Mouse (Mus musculus): ENCODE results near the gene Nudt15. TPM values are rescaled to one million over a fixed set of nuclear protein-coding genes. Genes with fewer than 3 reads are reported as not detected.

Gene Nudt15
- polyA plus RNA-seq, 2 experiments = 1.4 to 2.9 TPM

DNA sequence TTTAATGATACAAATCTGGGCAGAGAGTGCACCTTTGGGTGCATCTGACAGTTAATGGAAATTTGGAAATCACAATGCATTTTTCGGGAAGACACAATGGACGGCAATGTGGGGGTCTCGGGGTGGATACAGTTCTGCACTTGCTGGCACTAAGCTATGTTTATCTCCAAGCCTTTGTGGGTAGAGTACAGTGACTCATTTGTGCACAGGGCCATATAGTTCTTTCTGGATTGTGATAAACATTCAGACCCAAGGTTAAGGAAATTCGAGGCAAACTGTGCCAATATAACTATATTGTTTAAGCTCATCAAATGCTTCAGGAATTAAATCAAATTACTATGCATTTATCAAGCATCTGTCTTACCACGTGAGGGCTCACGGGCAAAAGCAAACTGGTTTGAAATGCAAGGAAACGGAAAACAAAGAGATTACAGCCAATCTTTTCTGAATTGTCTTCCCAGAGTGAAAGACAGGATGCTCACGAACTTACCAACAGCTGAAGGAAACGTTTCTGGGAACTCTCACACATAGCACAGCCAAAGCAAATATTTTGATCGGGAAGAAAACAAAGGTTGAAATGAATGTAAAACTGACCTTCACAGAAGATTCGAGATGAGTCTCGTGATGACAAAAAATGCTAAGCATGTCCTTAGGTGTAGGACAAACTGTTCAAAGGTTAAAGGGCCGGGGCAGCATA is 44.7 kb downstream of the Nudt15 start:
- no peak for TF ChIP-seq EP300 (IDR thresholded peaks at IDR 0.05; ENCODE audit: low read depth)
- no peak for TF ChIP-seq CTCF (IDR thresholded peaks at IDR 0.05; ENCODE audit: low read depth)
- no peak overlapping the region for H3K4me3 ChIP-seq (ENCODE audit: insufficient read depth in 1 of 2, low read depth in 2 of 2, low read length in 2 of 2)
- H3K9ac ChIP-seq (replicated peaks) = no peak overlapping the region
- H3K27ac ChIP-seq = no peak overlapping the region
- H3K27me3 ChIP-seq (ENCODE audit: control insufficient read depth, insufficient read depth, low read length) = no peaks in the 10 kb centered on the region
- H3K36me3 ChIP-seq (replicated peaks; ENCODE audit: control insufficient read depth, insufficient read depth, low read depth) = no peaks in the 10 kb centered on the region
- WGBS (ENCODE audit: insufficient replicate concordance) = 38% methylated on average over 13 of the region's 13 CpGs
- H3K4me2 ChIP-seq (ENCODE audit: low read depth) = no peak overlapping the region
- H3K9me3 ChIP-seq (ENCODE audit: control insufficient read depth, low read length) = no peaks in the 10 kb centered on the region
- ATAC-seq (ENCODE audit: insufficient read depth) = no peak
- peaks cover 0 to 12% of the 10 kb centered on the region in 2 experiments; a peak in 2 of 4 replicates for H3K4me1 ChIP-seq (replicated peaks; ENCODE audit: control insufficient read depth in 2 of 2, insufficient read depth in 2 of 2, low read length in 1 of 2)
- DNase-seq (ENCODE audit: low read depth in 3 of 3, low spot score in 3 of 3) = no peak

- no peaks in the 10 kb centered on the region for H3K36me3 ChIP-seq (replicated peaks; ENCODE audit: control insufficient read depth, insufficient read depth, low read depth)
- no peak overlapping the region for H3K27ac ChIP-seq
- no peak for ATAC-seq (ENCODE audit: insufficient read depth)
- no peak for DNase-seq (ENCODE audit: low read depth in 3 of 3, low spot score in 3 of 3)
- TF ChIP-seq EP300 (IDR thresholded peaks at IDR 0.05; ENCODE audit: low read depth) = no peak
- TF ChIP-seq CTCF (IDR thresholded peaks at IDR 0.05; ENCODE audit: low read depth) = no peak
- H3K4me1 ChIP-seq (replicated peaks; ENCODE audit: control insufficient read depth in 2 of 2, insufficient read depth in 2 of 2, low read length in 1 of 2) = peaks cover 0 to 8% of the 10 kb centered on the region in 2 experiments; a peak in 1 of 4 replicates
- no peak overlapping the region for H3K9ac ChIP-seq (replicated peaks)
- H3K9me3 ChIP-seq (ENCODE audit: control insufficient read depth, low read length) = no peaks in the 10 kb centered on the region
- H3K27me3 ChIP-seq (ENCODE audit: control insufficient read depth, insufficient read depth, low read length) = no peaks in the 10 kb centered on the region
- H3K4me2 ChIP-seq (ENCODE audit: low read depth) = no peak overlapping the region
- WGBS (ENCODE audit: insufficient replicate concordance) = 40% methylated on average over 7 of the region's 7 CpGs
- no peak overlapping the region for H3K4me3 ChIP-seq (ENCODE audit: insufficient read depth in 1 of 2, low read depth in 2 of 2, low read length in 2 of 2)
Observed at GRCm38 (mm10) chr14:73502591-73503184, 45.4 kb downstream of the Nudt15 start.

DNA sequence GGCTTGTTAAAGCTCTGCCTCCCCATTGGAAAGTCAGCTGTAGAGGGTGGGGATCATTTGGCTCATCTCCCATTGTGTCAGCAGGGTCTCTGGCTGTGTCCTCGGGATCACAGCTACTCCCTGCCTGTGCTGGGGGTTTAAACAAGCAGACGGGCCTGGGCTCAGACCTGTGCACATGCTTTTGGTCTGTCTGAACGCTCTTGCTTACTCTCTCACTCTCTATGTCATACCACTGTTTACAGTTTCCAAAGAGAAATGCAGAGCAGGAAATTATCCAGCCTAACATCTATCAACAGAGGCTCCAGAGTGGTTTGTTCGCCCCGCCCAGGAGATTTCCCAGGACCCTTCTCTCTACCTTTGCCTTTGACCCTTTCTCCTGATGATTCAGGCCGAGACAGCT is 46.3 kb downstream of the Nudt15 start:
- DNase-seq (ENCODE audit: low read depth in 3 of 3, low spot score in 3 of 3) = no peak
- Histone ChIP-seq H3K4me2 (ENCODE audit: low read depth) (no peak overlapping the region), H3K27ac (no peak overlapping the region), H3K36me3 (replicated peaks; ENCODE audit: control insufficient read depth, insufficient read depth, low read depth) (no peaks in the 10 kb centered on the region), H3K4me3 (ENCODE audit: insufficient read depth in 1 of 2, low read depth in 2 of 2, low read length in 2 of 2) (no peak overlapping the region), H3K27me3 (ENCODE audit: control insufficient read depth, insufficient read depth, low read length) (no peaks in the 10 kb centered on the region), H3K9me3 (ENCODE audit: control insufficient read depth, low read length) (no peaks in the 10 kb centered on the region), H3K9ac (replicated peaks) (no peak overlapping the region), H3K4me1 (replicated peaks; ENCODE audit: control insufficient read depth in 2 of 2, insufficient read depth in 2 of 2, low read length in 1 of 2) (0 out of 4 replicates have a peak, but pooled peaks cover 0 to 6% of the 10 kb centered on the region in 2 experiments)
- WGBS (ENCODE audit: insufficient replicate concordance) = 54% methylated on average over 6 of the region's 6 CpGs
- ATAC-seq (ENCODE audit: insufficient read depth) = no peak
- TF ChIP-seq EP300 (IDR thresholded peaks at IDR 0.05; ENCODE audit: low read depth) (no peak), CTCF (IDR thresholded peaks at IDR 0.05; ENCODE audit: low read depth) (no peak)

DNA sequence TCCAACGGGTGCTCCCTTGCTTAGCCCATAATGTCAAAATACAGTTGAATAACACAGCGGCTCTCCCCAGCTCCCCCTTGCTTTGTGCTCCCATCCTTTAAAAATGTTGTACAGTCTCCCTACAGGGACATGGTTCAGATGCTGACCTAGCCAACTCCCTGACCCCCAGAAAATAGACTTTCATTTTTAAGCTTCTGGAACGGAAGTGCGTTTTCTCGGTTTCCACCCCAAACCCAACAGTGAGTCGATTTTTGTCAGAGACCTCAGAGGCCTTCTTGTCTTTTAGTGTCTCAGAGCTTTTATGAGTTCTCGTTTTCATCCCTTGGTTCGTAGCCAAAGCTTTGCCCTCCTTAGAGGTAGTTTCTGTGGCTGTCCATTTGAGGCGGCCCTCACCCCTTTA is 46.8 kb downstream of the Nudt15 start:
- Histone ChIP-seq H3K4me2 (ENCODE audit: low read depth) (no peak overlapping the region), H3K27ac (no peak overlapping the region), H3K27me3 (ENCODE audit: control insufficient read depth, insufficient read depth, low read length) (no peaks in the 10 kb centered on the region), H3K9me3 (ENCODE audit: control insufficient read depth, low read length) (no peaks in the 10 kb centered on the region), H3K36me3 (replicated peaks; ENCODE audit: control insufficient read depth, insufficient read depth, low read depth) (no peaks in the 10 kb centered on the region), H3K4me3 (ENCODE audit: insufficient read depth in 1 of 2, low read depth in 2 of 2, low read length in 2 of 2) (no peak overlapping the region), H3K9ac (replicated peaks) (no peak overlapping the region), H3K4me1 (replicated peaks; ENCODE audit: control insufficient read depth in 2 of 2, insufficient read depth in 2 of 2, low read length in 1 of 2) (0 out of 4 replicates have a peak, but pooled peaks cover 0 to 4% of the 10 kb centered on the region in 2 experiments)
- no peak for ATAC-seq (ENCODE audit: insufficient read depth)
- TF ChIP-seq EP300 (IDR thresholded peaks at IDR 0.05; ENCODE audit: low read depth) = no peak
- TF ChIP-seq CTCF (IDR thresholded peaks at IDR 0.05; ENCODE audit: low read depth) = no peak
- WGBS (ENCODE audit: insufficient replicate concordance) = 72% methylated on average over 9 of the region's 9 CpGs
- no peak for DNase-seq (ENCODE audit: low read depth in 3 of 3, low spot score in 3 of 3)

DNA sequence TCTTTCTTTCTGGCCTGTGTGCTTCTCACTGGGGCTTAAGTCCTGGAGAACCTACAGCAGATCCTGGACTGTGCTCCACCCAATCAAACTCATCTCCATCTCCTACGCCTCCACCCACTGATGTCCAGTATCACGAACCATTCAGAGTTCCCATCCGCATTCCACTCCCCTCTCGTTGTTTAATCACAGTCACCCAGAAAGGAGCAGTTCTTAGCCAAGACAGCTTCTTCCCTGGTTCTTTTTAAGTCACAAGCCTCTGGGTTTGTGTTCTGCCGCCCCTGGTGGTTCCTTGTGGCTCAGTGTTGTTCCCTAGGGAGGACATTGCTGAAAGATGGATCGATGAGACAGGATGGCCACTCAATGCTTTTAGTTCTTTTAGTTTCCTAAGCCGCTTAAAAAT is 52.3 kb downstream of the Nudt15 start:
- Histone ChIP-seq H3K4me2 (ENCODE audit: low read depth) (no peak overlapping the region), H3K9me3 (ENCODE audit: control insufficient read depth, low read length) (no peaks in the 10 kb centered on the region), H3K27ac (no peak overlapping the region), H3K4me3 (ENCODE audit: insufficient read depth in 1 of 2, low read depth in 2 of 2, low read length in 2 of 2) (no peak overlapping the region), H3K9ac (replicated peaks) (no peak overlapping the region), H3K4me1 (replicated peaks; ENCODE audit: control insufficient read depth in 2 of 2, insufficient read depth in 2 of 2, low read length in 1 of 2) (no peaks in the 10 kb centered on the region), H3K27me3 (ENCODE audit: control insufficient read depth, insufficient read depth, low read length) (no peaks in the 10 kb centered on the region), H3K36me3 (replicated peaks; ENCODE audit: control insufficient read depth, insufficient read depth, low read depth) (no peaks in the 10 kb centered on the region)
- ATAC-seq (ENCODE audit: insufficient read depth) (no peak), DNase-seq (ENCODE audit: low read depth in 3 of 3, low spot score in 3 of 3) (no peak)
- 57% methylated on average over 7 of the region's 7 CpGs for WGBS (ENCODE audit: insufficient replicate concordance)
- TF ChIP-seq CTCF (IDR thresholded peaks at IDR 0.05; ENCODE audit: low read depth) = no peak
- TF ChIP-seq EP300 (IDR thresholded peaks at IDR 0.05; ENCODE audit: low read depth) = no peak

Data from liver, embryonic 14.5 days (tissue).